Mouse (Mus musculus) neural tube, embryonic 13.5 days (tissue): ENCODE measurements around the gene Fat1. TPM values are rescaled to one million over a fixed set of nuclear protein-coding genes. Genes with fewer than 3 reads are reported as not detected.

ENCODE experiments used
- ATAC-seq: fragments of 200-750 bp; cut with Nextera tagmentation; 2 replicates; pipeline ENCODE4 v1.8.0; 2017; ENCODE audit warnings: low read depth, mild to moderate bottlenecking, moderate TSS enrichment, moderate library complexity
- H3K27ac ChIP-seq: fragments of 300-500 bp; sonication (generic); replicated peaks from 2 replicates; pipeline ENCODE4 v1.5.1; 2015; ENCODE audit warnings: moderate library complexity, mild to moderate bottlenecking, inconsistent platforms
- H3K27me3 ChIP-seq: fragments of 300-500 bp; sonication (generic); 2 replicates; pipeline ENCODE4 v1.6.1; 2015; ENCODE audit warnings: mild to moderate bottlenecking, inconsistent platforms
- H3K36me3 ChIP-seq: fragments of 300-500 bp; sonication (generic); 2 replicates; pipeline ENCODE4 v1.6.1; 2015; ENCODE audit warnings: mild to moderate bottlenecking, inconsistent platforms
- H3K4me1 ChIP-seq: fragments of 300-500 bp; sonication (generic); replicated peaks from 2 replicates; pipeline ENCODE4 v1.6.1; 2015; ENCODE audit warnings: inconsistent platforms
- H3K4me2 ChIP-seq: fragments of 300-500 bp; sonication (generic); 2 replicates; pipeline ENCODE4 v1.6.1; 2015; ENCODE audit warnings: inconsistent platforms, mild to moderate bottlenecking, moderate library complexity
- H3K4me3 ChIP-seq: fragments of 300-500 bp; sonication (generic); 2 replicates; pipeline ENCODE4 v1.5.1; 2015; ENCODE audit warnings: mild to moderate bottlenecking, inconsistent platforms
- H3K9ac ChIP-seq: fragments of 300-500 bp; sonication (generic); 2 replicates; pipeline ENCODE4 v1.6.1; 2015; ENCODE audit warnings: moderate library complexity, mild to moderate bottlenecking, inconsistent platforms
- H3K9me3 ChIP-seq: fragments of 300-500 bp; sonication (generic); 2 replicates; pipeline ENCODE4 v1.6.1; 2016; ENCODE audit warnings: inconsistent platforms
- WGBS: fragments of 180-500 bp; shearing (Covaris S2); methylation state at CpG from one replicate; pipeline ENCODE4 v1.1.7; 2015; 5-methylcytosine and 5-hydroxymethylcytosine counted together
- polyA plus RNA-seq: library from polyadenylated mRNA; unstranded; fragments of >200 nt; fragmentation: Nextera tagmentation; extraction: Ambion mirVana; gene quantifications from 2 replicates; pipeline ENCODE4 v1.2.1, GENCODE M21; 2015

Gene Fat1
- polyA plus RNA-seq, 1 experiment from 2014 or later = 12.1 TPM

- no peak overlapping the region for H3K4me3 ChIP-seq
- H3K27me3 ChIP-seq = no peaks in the 10 kb centered on the region
- H3K27ac ChIP-seq = no peak overlapping the region
- no peaks in the 10 kb centered on the region for H3K36me3 ChIP-seq
- no peak for ATAC-seq
- no peaks in the 10 kb centered on the region for H3K9me3 ChIP-seq
- no peak overlapping the region for H3K9ac ChIP-seq
- 92% methylated on average over 8 of the region's 8 CpGs for WGBS
- H3K4me1 ChIP-seq = peaks cover 42% of the 10 kb centered on the region
- no peak overlapping the region for H3K4me2 ChIP-seq
These were observed 32.3 kb downstream of the Fat1 start for GRCm38 (mm10) chr8:44967521-44968039.

GRCm38 (mm10) chr8:44970093-44970492 is 34.8 kb downstream of the Fat1 start:
- Histone ChIP-seq H3K4me2 (no peak overlapping the region), H3K27me3 (no peaks in the 10 kb centered on the region), H3K4me3 (no peak overlapping the region), H3K36me3 (no peaks in the 10 kb centered on the region), H3K27ac (no peak overlapping the region), H3K9ac (no peak overlapping the region), H3K9me3 (no peaks in the 10 kb centered on the region), H3K4me1 (peaks cover 56% of the 10 kb centered on the region)
- WGBS = 23% methylated on average over 12 of the region's 12 CpGs
- ATAC-seq = no peak

DNA sequence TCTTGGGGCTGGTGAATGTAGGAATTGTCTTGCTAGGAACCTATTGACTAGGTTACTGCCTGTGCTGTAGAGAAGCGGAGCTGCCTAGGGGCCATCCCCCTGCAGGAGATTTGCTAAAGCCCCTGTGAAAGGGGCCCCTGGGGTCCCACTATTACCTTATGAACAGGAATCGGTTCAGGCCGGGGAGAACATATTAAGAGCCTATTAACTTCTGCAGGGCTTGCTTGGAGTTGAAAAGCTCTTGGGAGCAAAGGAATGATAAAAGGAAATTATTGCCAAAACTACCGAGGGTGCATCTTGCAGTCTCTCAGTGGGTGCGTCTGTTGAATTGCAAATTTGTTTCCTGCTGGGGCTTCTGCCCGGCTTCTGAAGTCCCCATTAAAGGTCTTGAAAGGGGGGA is 36.1 kb downstream of the Fat1 start:
- Histone ChIP-seq H3K27me3 (no peaks in the 10 kb centered on the region), H3K4me1 (peaks cover 50% of the 10 kb centered on the region), H3K4me2 (no peak overlapping the region; the same call in 1 of the 2 replicates), H3K36me3 (no peaks in the 10 kb centered on the region), H3K4me3 (no peak overlapping the region), H3K27ac (no peak overlapping the region), H3K9ac (no peak overlapping the region), H3K9me3 (no peaks in the 10 kb centered on the region)
- 7% methylated on average over 6 of the region's 6 CpGs for WGBS
- no peak for ATAC-seq

- no peak overlapping the region for H3K27ac ChIP-seq
- H3K36me3 ChIP-seq = no peaks in the 10 kb centered on the region
- ATAC-seq = no peak
- peaks cover 47% of the 10 kb centered on the region for H3K4me1 ChIP-seq
- whole genome bisulfite sequencing = 19% methylated on average over 5 of the region's 5 CpGs
- no peaks in the 10 kb centered on the region for H3K27me3 ChIP-seq
- no peak overlapping the region for H3K4me3 ChIP-seq
- H3K9ac ChIP-seq = no peak overlapping the region
- no peaks in the 10 kb centered on the region for H3K9me3 ChIP-seq
- no peak overlapping the region for H3K4me2 ChIP-seq
These were observed 36.7 kb downstream of the Fat1 start for GRCm38 (mm10) chr8:44971964-44972363.

DNA sequence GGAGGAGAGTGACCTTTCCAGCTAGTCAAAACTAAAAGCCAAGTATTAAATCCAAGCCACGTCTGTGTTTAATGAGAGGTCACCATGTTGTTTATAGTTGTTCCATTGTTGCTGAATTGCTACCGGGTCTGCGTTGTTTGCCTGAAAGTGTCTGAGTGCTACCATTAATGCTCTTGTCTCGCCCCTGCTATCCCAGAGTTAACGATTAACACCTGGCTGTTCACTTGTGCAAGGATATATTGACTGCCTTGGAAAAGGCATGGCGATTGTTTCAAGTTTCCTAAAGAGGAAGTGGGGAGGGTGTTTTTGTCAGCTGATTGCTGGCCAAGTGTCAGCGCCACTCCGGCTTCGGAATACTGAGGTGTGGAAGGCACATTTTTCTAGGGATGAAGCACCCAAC is 39.9 kb downstream of the Fat1 start:
- ATAC-seq = no peak
- H3K4me1 ChIP-seq = peaks cover 52% of the 10 kb centered on the region
- no peak overlapping the region for H3K4me3 ChIP-seq
- H3K27me3 ChIP-seq = no peaks in the 10 kb centered on the region
- H3K27ac ChIP-seq = no peak overlapping the region
- H3K9ac ChIP-seq = no peak overlapping the region
- 28% methylated on average over 9 of the region's 9 CpGs for WGBS
- H3K36me3 ChIP-seq = no peaks in the 10 kb centered on the region
- no peaks in the 10 kb centered on the region for H3K9me3 ChIP-seq
- no peak overlapping the region for H3K4me2 ChIP-seq

DNA sequence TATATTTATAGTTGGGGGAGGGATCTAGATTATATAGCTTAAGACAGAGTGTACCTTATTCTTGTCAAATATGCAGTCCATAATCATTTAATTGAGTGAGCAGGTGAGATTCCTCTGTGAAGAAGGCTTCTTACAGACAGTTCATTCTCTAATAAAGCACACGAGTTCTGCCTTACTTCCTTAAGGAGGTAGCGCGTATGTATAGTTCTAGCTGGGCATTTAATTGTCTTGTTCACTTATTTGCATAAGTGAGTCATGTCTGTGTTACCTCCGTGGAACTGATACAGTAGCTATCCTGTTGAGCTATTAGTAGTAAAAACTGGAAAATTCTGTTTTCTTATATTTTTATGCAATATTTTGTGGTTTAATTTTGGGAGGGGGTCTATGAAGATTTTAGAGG is 40.4 kb downstream of the Fat1 start:
- no peak for ATAC-seq
- no peak overlapping the region for H3K4me2 ChIP-seq
- no peaks in the 10 kb centered on the region for H3K36me3 ChIP-seq
- peaks cover 50% of the 10 kb centered on the region for H3K4me1 ChIP-seq
- no peaks in the 10 kb centered on the region for H3K9me3 ChIP-seq
- H3K9ac ChIP-seq = no peak overlapping the region
- 75% methylated on average over 4 of the region's 4 CpGs for whole genome bisulfite sequencing
- no peaks in the 10 kb centered on the region for H3K27me3 ChIP-seq
- H3K4me3 ChIP-seq = no peak overlapping the region
- no peak overlapping the region for H3K27ac ChIP-seq

- Histone ChIP-seq H3K4me2 (no peak overlapping the region), H3K27ac (no peak overlapping the region), H3K27me3 (no peaks in the 10 kb centered on the region), H3K9me3 (no peaks in the 10 kb centered on the region), H3K9ac (no peak overlapping the region), H3K4me3 (no peak overlapping the region), H3K36me3 (no peaks in the 10 kb centered on the region), H3K4me1 (peaks cover 31% of the 10 kb centered on the region)
- 88% methylated on average over 9 of the region's 9 CpGs for WGBS
- ATAC-seq = no peak
These were observed 43.4 kb downstream of the Fat1 start for GRCm38 (mm10) chr8:44978622-44979021.

DNA sequence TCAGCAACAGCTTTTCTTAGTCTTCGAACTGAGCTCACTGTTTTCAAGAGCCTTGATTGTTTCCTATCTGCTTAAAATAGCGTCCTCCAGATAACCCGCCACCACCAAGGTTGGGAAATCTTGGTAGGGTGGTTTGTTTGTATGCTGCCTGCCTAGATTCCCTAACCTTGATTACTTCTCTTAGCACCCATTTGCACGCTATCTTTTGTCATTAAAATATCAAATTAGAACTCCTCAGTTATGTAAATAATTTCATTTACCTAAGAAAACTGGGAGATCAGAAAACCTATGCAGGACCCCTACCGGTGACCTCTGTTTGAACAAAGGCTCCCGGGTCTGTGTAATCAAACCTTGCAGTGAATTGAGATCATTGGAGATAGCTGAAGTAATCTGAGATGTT is 44.0 kb downstream of the Fat1 start:
- Histone ChIP-seq H3K4me1 (peaks cover 27% of the 10 kb centered on the region), H3K36me3 (no peaks in the 10 kb centered on the region), H3K4me2 (no peak overlapping the region), H3K4me3 (no peak overlapping the region), H3K9ac (no peak overlapping the region), H3K27me3 (no peaks in the 10 kb centered on the region), H3K9me3 (no peaks in the 10 kb centered on the region), H3K27ac (no peak overlapping the region)
- 38% methylated on average over 6 of the region's 6 CpGs for WGBS
- no peak for ATAC-seq

DNA sequence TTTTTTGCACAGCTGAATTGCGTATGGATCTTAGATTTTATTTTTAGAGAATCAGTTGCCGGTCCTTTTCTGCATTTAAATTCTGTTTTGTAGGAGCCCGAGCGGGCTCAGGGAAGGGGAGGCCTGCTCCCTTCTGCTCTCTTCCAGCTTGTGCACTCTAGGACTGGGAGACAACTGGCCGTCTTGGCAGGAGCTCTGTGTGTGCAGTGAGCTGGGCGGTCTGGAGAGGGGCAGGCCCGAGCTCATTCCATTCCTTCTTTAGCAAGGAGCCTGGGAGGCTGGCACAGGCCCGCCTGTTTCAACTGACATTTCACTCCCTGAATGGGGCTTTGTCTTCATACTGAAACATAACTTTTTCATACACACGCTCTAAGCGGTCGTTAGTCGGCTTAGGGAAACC is 44.8 kb downstream of the Fat1 start:
- Histone ChIP-seq H3K4me1 (peaks cover 19% of the 10 kb centered on the region), H3K9ac (no peak overlapping the region), H3K27ac (peak overlapping the region; percentile 52), H3K4me2 (no peak overlapping the region), H3K36me3 (no peaks in the 10 kb centered on the region), H3K27me3 (no peaks in the 10 kb centered on the region), H3K4me3 (no peak overlapping the region), H3K9me3 (no peaks in the 10 kb centered on the region)
- whole genome bisulfite sequencing = 55% methylated on average over 12 of the region's 12 CpGs
- ATAC-seq = peak; percentile 91

GRCm38 (mm10) chr8:44985326-44986288 is 50.4 kb downstream of the Fat1 start:
- peak; percentile 61 for ATAC-seq
- H3K9me3 ChIP-seq = no peaks in the 10 kb centered on the region
- H3K4me2 ChIP-seq = no peak overlapping the region
- no peak overlapping the region for H3K4me3 ChIP-seq
- H3K27me3 ChIP-seq = peaks cover 6% of the 10 kb centered on the region
- H3K27ac ChIP-seq = no peak overlapping the region
- peaks cover 12% of the 10 kb centered on the region for H3K4me1 ChIP-seq
- peaks cover 5% of the 10 kb centered on the region; the same call in 1 of the 2 replicates for H3K36me3 ChIP-seq
- H3K9ac ChIP-seq = no peak overlapping the region
- 27% methylated on average over 10 of the region's 10 CpGs for WGBS

GRCm38 (mm10) chr8:44991700-44992487 is 56.6 kb downstream of the Fat1 start:
- H3K27ac ChIP-seq = no peak overlapping the region
- peaks cover 43% of the 10 kb centered on the region for H3K4me1 ChIP-seq
- no peak overlapping the region for H3K4me3 ChIP-seq
- WGBS = 26% methylated on average over 21 of the region's 21 CpGs
- H3K9me3 ChIP-seq = no peaks in the 10 kb centered on the region
- H3K27me3 ChIP-seq = peaks cover 6% of the 10 kb centered on the region
- H3K9ac ChIP-seq = no peak overlapping the region
- H3K36me3 ChIP-seq = peaks cover 5% of the 10 kb centered on the region; the same call in 1 of the 2 replicates
- H3K4me2 ChIP-seq = peak overlapping the region; percentile 14
- ATAC-seq = peak; percentile 41; the same call in 1 of the 2 replicates

- no peaks in the 10 kb centered on the region for H3K9me3 ChIP-seq
- H3K27ac ChIP-seq = no peak overlapping the region
- WGBS = 43% methylated on average over 6 of the region's 6 CpGs
- peaks cover 49% of the 10 kb centered on the region for H3K4me1 ChIP-seq
- peaks cover 5% of the 10 kb centered on the region; the same call in 1 of the 2 replicates for H3K36me3 ChIP-seq
- 0 out of 2 replicates have a peak overlapping the region, but pooled peaks have one; percentile 14 for H3K4me2 ChIP-seq
- no peak for ATAC-seq
- peaks cover 6% of the 10 kb centered on the region for H3K27me3 ChIP-seq
- H3K9ac ChIP-seq = no peak overlapping the region
- H3K4me3 ChIP-seq = no peak overlapping the region
These were observed 57.4 kb downstream of the Fat1 start for GRCm38 (mm10) chr8:44992664-44993063.
